Mouse (Mus musculus) intestine, embryonic 14.5 days (tissue): ENCODE measurements around the gene Aff3. TPM values are rescaled to one million over a fixed set of nuclear protein-coding genes. Genes with fewer than 3 reads are reported as not detected.

Experiments
- ATAC-seq: fragments of 200-750 bp; cut with Nextera tagmentation; replicated peaks from 2 replicates; pipeline ENCODE4 v1.8.0; 2017; ENCODE audit warnings: low read depth, moderate number of reproducible peaks, moderate TSS enrichment, moderate library complexity; ENCODE audit not compliant: low FRiP score, low TSS enrichment
- DNase-seq: peaks from one replicate; pipeline ENCODE4 v3.0.0-alpha.2; 2018; ENCODE audit warnings: low spot score
- H3K27ac ChIP-seq: fragments of 300-500 bp; sonication (generic); 2 replicates; pipeline ENCODE4 v1.5.1; 2014; ENCODE audit warnings: low read depth, mild to moderate bottlenecking, control low read depth
- H3K27me3 ChIP-seq: fragments of 300-500 bp; sonication (generic); replicated peaks from 2 replicates; pipeline ENCODE4 v1.6.1; 2014; ENCODE audit warnings: low read length, control low read depth; ENCODE audit not compliant: control insufficient read depth, insufficient read depth
- H3K36me3 ChIP-seq: fragments of 300-500 bp; sonication (generic); 2 replicates; pipeline ENCODE4 v1.6.1; 2014; ENCODE audit warnings: low read length, control low read depth; ENCODE audit not compliant: control insufficient read depth, insufficient read depth
- H3K4me1 ChIP-seq: fragments of 300-500 bp; sonication (generic); replicated peaks from 2 replicates; pipeline ENCODE4 v1.6.1; 2014; ENCODE audit warnings: low read length, control low read depth, mixed read lengths; ENCODE audit not compliant: control insufficient read depth, insufficient read depth
- H3K4me2 ChIP-seq: fragments of 300-500 bp; sonication (generic); 2 replicates; pipeline ENCODE4 v1.6.1; 2014; ENCODE audit warnings: low read length
- H3K4me3 ChIP-seq: fragments of 300-500 bp; sonication (generic); 2 replicates; pipeline ENCODE4 v1.5.1; 2014; ENCODE audit warnings: low read depth, low read length, control low read depth, mixed read lengths
- H3K9ac ChIP-seq: fragments of 300-500 bp; sonication (generic); 2 replicates; pipeline ENCODE4 v1.6.1; 2014; ENCODE audit warnings: mild to moderate bottlenecking, low read length
- H3K9me3 ChIP-seq: fragments of 300-500 bp; sonication (generic); 2 replicates; pipeline ENCODE4 v1.6.1; 2016; ENCODE audit warnings: low read length, control low read depth; ENCODE audit not compliant: control insufficient read depth
- WGBS: fragments of 180-500 bp; shearing (Covaris S2); extraction: QIAGEN DNeasy Blood & Tissue Kit; methylation state at CpG from one replicate; pipeline ENCODE4 v1.1.7; 2014; 5-methylcytosine and 5-hydroxymethylcytosine counted together
- polyA plus RNA-seq: library from polyadenylated mRNA; unstranded; fragments of >200 nt; fragmentation: Nextera tagmentation; extraction: Ambion mirVana; gene quantifications from 2 replicates; pipeline ENCODE4 v1.2.1, GENCODE M21; 2014

The Aff3 gene
- polyA plus RNA-seq, 1 experiment from 2014 or later, result 8.6 TPM

DNA sequence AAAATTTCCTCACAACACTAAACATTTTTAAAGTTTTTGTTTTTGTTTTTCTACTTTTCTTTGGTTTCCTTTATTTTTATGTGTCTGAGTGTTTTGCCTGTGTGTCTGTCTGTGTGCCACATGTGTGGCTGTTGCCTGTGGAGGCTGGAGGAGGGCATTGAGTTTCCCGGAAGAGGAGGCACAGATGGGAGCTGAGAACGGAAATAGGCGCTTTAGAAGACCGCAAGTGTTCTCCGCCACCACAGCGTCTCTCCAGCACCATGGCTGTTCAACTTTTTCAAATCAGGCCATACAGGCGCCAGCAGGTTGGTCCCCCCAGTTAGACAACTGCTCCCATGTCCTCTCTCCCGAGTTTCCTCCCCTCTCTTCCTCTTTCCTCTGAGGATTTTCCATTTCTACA lies 155.5 kb downstream of the Aff3 start:
- Histone ChIP-seq H3K9me3 (no peaks in the 10 kb centered on the region), H3K4me3 (no peak overlapping the region), H3K9ac (no peak overlapping the region), H3K27me3 (no peaks in the 10 kb centered on the region), H3K36me3 (no peaks in the 10 kb centered on the region), H3K4me2 (no peak overlapping the region), H3K27ac (no peak overlapping the region), H3K4me1 (peaks cover 21% of the 10 kb centered on the region; the same call in 1 of the 2 replicates)
- DNase-seq, result no peak
- 87% methylated on average over 8 of the region's 8 CpGs for WGBS
- ATAC-seq, result no peak

DNA sequence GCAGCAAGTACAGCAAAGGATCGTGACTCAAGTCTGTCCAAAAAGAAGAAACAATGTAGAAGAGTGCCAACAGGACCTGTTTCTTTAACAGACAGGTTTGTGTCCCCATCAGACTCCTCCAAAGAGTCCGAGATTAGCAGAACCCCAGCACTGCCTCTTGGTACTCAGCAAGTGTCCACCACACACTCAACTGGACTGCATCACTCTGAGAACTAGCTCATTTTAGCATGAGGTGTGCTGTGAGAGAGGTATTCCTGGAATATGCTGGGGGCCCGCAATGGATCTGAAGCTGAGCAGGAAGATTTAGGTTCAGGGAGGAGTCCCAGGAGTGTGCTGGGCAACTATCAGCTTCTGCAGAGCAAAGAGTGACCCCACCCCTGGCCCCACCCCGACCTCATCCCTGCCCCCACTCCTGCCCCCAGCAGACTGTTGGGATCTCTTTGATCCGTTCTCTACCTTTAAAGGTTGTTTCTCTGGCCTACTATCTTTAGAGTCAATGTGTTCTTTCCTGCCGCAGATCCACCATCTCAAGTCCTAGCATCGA lies 157.0 kb downstream of the Aff3 start:
- Histone ChIP-seq H3K9me3 (no peaks in the 10 kb centered on the region), H3K27ac (no peak overlapping the region), H3K9ac (no peak overlapping the region), H3K27me3 (no peaks in the 10 kb centered on the region), H3K4me3 (no peak overlapping the region), H3K36me3 (no peaks in the 10 kb centered on the region), H3K4me2 (no peak overlapping the region), H3K4me1 (peaks cover 16% of the 10 kb centered on the region; the same call in 1 of the 2 replicates)
- DNase-seq, result no peak
- no peak for ATAC-seq
- WGBS, result 75% methylated on average over 7 of the region's 7 CpGs

DNA sequence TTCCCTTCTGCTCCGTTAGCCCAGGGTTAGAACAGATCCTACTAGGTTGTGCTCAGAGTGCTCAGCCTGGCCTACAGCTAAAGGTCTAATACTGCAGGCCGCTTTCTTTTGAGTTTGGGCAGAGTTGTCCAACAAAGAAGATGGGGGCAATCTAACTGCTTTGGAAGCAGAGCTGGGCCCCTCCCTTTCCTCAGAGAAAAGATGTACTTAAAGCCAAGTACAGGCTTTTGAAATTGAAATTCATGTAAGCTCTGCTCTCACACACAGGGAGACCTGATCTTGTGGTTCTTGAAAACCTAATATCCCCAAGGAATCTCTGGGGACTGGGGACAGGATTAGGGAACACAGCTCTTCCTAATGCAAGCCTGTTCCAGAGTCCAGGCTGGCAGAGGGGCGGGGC lies 158.4 kb downstream of the Aff3 start:
- 89% methylated on average over 3 of the region's 3 CpGs for WGBS
- DNase-seq (no peak), ATAC-seq (no peak)
- H3K36me3 ChIP-seq, result no peaks in the 10 kb centered on the region
- H3K27ac ChIP-seq, result no peak overlapping the region
- no peak overlapping the region for H3K4me3 ChIP-seq
- H3K4me2 ChIP-seq, result no peak overlapping the region
- H3K4me1 ChIP-seq, result peaks cover 7% of the 10 kb centered on the region; the same call in 1 of the 2 replicates
- no peaks in the 10 kb centered on the region for H3K27me3 ChIP-seq
- H3K9ac ChIP-seq, result no peak overlapping the region
- H3K9me3 ChIP-seq, result no peaks in the 10 kb centered on the region

DNA sequence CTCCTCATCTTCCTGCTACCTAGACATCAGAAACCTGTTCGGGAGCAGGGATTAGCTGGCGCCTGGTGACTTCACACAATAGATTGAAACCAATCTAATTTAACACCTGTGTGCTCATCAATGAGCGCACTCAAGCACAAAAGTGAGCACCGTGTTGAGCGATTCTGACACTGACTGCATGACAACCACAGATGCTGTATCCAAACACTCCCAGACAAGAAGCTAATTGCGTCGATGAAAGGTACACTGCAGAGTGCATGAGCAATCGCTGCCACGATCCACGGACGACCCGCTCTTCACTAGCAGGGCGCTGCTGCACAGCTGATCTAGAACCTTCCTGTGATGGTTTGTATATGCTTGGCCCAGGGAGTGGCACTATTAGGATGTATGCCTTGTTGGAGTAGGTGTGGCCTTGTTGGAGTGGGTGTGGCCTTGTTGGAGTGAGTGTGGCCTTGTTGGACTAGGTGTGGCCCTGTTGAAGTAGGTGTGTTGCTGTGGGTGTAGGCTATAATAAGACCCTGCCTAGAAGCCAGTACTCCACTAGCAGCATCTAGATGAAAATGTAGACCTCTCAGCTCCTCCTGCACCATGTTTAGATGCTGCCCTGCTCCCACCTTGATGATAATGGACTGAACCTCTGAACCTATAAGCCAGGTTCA lies 161.2 kb downstream of the Aff3 start:
- H3K4me1 ChIP-seq, result no peaks in the 10 kb centered on the region
- ATAC-seq (no peak), DNase-seq (no peak)
- no peak overlapping the region for H3K4me3 ChIP-seq
- H3K4me2 ChIP-seq, result no peak overlapping the region
- H3K27me3 ChIP-seq, result no peaks in the 10 kb centered on the region
- 91% methylated on average over 13 of the region's 13 CpGs for WGBS
- no peaks in the 10 kb centered on the region for H3K9me3 ChIP-seq
- H3K36me3 ChIP-seq, result no peaks in the 10 kb centered on the region
- H3K9ac ChIP-seq, result no peak overlapping the region
- H3K27ac ChIP-seq, result no peak overlapping the region

DNA sequence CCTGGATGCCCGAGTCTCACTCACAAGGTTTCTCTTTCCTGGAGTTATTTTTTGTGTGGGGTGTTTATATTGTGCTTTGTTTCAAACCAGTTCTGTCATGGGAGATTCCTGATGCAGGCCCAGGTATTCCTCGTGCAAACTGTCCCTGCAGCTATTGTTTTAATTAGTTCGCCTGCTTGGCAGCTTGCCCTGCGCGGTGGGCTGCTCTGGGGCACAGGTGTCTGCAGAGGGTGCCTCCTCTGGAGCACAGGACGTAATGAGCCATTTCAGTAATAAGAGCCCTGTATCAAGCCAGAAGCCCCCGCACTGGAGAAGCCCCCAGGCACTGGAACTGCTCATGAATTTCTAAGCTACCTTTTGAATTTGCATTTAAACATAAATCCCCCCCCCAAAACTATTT lies 162.0 kb downstream of the Aff3 start:
- Histone ChIP-seq H3K27ac (no peak overlapping the region), H3K36me3 (no peaks in the 10 kb centered on the region), H3K9ac (no peak overlapping the region), H3K4me1 (peaks cover 4% of the 10 kb centered on the region; the same call in 1 of the 2 replicates), H3K4me2 (no peak overlapping the region), H3K27me3 (no peaks in the 10 kb centered on the region), H3K9me3 (no peaks in the 10 kb centered on the region), H3K4me3 (no peak overlapping the region)
- WGBS, result 57% methylated on average over 7 of the region's 7 CpGs
- DNase-seq (no peak), ATAC-seq (no peak)

DNA sequence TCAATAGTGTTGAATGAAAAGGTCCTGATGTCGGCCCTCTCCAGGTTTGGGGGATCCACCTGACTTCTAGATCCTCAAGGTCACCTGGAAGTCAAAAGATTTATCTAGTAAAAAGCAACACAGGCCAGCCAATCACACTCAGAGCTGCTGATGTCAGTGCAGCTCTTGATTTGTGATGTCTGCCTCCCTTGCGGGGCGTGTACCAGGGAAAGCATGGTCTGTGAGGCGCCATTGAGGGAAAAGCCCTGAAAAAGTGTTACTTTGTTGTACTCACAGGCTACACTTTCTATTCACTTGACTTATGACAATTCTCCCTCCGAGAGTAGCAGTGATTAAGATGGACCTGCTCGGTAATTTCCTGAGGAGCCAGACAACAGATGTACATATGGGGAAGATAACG lies 163.5 kb downstream of the Aff3 start:
- no peak overlapping the region for H3K4me3 ChIP-seq
- no peak overlapping the region for H3K9ac ChIP-seq
- 86% methylated on average over 7 of the region's 7 CpGs for WGBS
- no peaks in the 10 kb centered on the region for H3K36me3 ChIP-seq
- H3K4me1 ChIP-seq, result peaks cover 5% of the 10 kb centered on the region; the same call in 1 of the 2 replicates
- ATAC-seq (no peak), DNase-seq (no peak)
- H3K9me3 ChIP-seq, result no peaks in the 10 kb centered on the region
- H3K27ac ChIP-seq, result no peak overlapping the region
- no peaks in the 10 kb centered on the region for H3K27me3 ChIP-seq
- no peak overlapping the region for H3K4me2 ChIP-seq

DNA sequence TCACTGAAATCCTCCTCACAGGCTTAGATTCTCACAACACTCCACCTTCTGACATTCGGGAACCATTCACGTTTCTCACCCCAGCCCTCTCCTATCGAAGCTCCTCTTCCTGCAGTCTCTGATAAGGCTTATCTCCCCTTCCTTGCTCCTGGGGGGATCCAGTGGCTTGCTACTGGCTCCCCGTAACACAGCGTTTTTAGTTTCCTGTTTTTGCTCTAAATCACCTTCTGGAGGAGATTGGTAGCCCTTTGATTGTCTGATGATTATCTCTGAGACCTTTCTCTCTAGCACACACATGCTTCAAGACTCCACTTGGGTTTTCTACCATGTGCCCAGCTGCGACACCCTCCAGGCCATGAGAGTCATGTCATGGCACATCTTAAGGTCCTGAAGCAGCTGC lies 165.3 kb downstream of the Aff3 start:
- DNase-seq (no peak), ATAC-seq (no peak)
- 62% methylated on average over 6 of the region's 6 CpGs for WGBS
- H3K27me3 ChIP-seq, result no peaks in the 10 kb centered on the region
- H3K9me3 ChIP-seq, result no peaks in the 10 kb centered on the region
- H3K4me3 ChIP-seq, result no peak overlapping the region
- H3K36me3 ChIP-seq, result no peaks in the 10 kb centered on the region
- no peak overlapping the region for H3K9ac ChIP-seq
- H3K4me2 ChIP-seq, result no peak overlapping the region
- no peak overlapping the region for H3K27ac ChIP-seq
- peaks cover 5% of the 10 kb centered on the region; the same call in 1 of the 2 replicates for H3K4me1 ChIP-seq

DNA sequence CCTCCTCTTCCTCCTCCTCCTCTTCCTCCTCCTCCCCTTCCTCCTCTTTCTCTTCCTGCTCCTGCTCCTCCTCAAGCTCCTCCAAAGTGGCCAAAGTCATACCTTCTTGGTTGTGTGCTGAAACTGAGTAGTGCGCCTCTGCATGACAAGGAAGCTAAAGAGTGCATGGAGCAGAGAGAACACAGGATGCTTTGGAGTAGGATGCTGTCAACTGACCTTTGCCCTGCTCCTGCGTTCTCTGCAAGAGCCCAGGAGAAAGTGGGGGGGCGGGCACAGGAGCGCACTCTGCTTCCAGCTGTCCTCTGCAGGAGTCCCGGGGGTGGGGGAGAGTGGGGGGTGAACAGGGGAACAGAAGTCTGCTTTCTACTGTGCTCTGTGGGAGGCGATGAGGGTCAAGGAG lies 167.2 kb downstream of the Aff3 start:
- Histone ChIP-seq H3K27me3 (no peaks in the 10 kb centered on the region), H3K27ac (no peak overlapping the region), H3K4me2 (no peak overlapping the region), H3K4me3 (no peak overlapping the region), H3K9me3 (no peaks in the 10 kb centered on the region), H3K36me3 (no peaks in the 10 kb centered on the region), H3K9ac (no peak overlapping the region), H3K4me1 (peaks cover 5% of the 10 kb centered on the region; the same call in 1 of the 2 replicates)
- ATAC-seq, result no peak
- 36% methylated on average over 6 of the region's 6 CpGs for WGBS
- DNase-seq, result no peak
